ENCODE assay signal across 8 mouse cellular contexts in the genomic region with DNA sequence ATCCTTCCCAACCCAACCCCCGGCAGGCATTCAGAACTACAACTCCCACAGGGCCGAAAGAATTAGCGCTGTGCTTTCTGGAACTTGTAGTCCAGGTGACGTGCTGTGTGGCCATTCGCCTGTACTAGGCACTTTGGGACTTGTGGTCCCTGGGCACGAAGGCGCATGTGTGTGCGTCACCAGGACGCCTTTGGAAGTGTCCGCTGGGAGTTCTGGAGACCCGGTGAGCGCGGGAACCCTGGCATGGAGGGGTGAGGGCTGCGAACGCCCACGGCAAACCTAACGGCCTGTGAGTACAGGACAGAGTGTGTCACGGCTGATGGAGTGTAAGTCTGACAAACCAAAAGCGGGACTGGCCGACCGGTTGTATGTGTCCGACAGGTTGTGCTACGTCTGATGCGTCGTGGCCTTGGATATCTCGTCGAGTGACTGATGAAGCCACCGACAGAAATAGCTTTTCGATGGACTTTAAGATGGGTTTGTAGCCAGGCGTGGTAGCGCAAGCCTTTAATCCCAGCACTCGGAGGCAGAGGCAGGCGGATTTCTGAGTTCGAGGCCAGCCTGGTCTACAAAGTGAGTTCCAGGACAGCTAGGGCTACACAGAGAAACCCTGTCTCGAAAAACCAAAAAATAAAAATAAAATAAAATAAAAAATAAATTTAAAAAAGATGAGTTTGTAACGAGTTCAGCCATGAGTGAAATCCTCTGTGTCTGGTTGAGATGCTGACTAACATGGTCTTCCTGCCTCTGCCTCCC. TPM values are rescaled to one million over a fixed set of nuclear protein-coding genes. Genes with fewer than 3 reads are reported as not detected.
DNase-seq lines count a peak whose midpoint lies in the region; ATAC-seq lines count a peak whose summit lies in the region.

A gene (plus strand): TSS at position 161 of the 756 bp plus-strand sequence.

- H3K9ac ChIP-seq in hindbrain, embryonic 11.5 days (ENCODE audit: low read depth, low read length): peak within 1 kb of the TSS; percentile 46

- ATAC-seq in hindbrain, embryonic 11.5 days (ENCODE audit: low FRiP score): peak; percentile 99

- H3K4me3 ChIP-seq in hindbrain, embryonic 11.5 days (ENCODE audit: low read depth, low read length): peak within 1 kb of the TSS; percentile 56

- no peaks in the 10 kb centered on the region for H3K4me1 ChIP-seq in hindbrain, embryonic 11.5 days (replicated peaks; ENCODE audit: control insufficient read depth, insufficient read depth, low read length)

- H3K27ac ChIP-seq in hindbrain, embryonic 11.5 days (ENCODE audit: low read depth, low read length): no peak within 1 kb of the TSS

- peak; percentile 93 for DNase-seq in Muller cell, postnatal 12 days (ENCODE audit: inconsistent ontology term)
- DNase-seq in cerebellum, adult 9-11 months: peak; percentile 95
- DNase-seq in frontal cortex, adult 2 months (ENCODE audit: extremely low spot score in 1 of 2, low spot score in 1 of 2): peak; percentile 96 to 97
- peak; percentile 95 for DNase-seq in hindbrain, embryonic 11.5 days (ENCODE audit: low spot score)
- peak; percentile 91 for DNase-seq in layer of hippocampus, postnatal 10 days (ENCODE audit: low spot score in 2 of 2)
- peak; percentile 96 for DNase-seq in lung, postnatal 10 days
- peak; percentile 86 for DNase-seq in ovary, postnatal 36 days (ENCODE audit: low spot score)
- DNase-seq in thymus, postnatal 25 days: peak; percentile 79

- H3K4me2 ChIP-seq in hindbrain, embryonic 11.5 days (replicated peaks; ENCODE audit: low read depth, low read length): peak within 1 kb of the TSS; percentile 42

- H3K36me3 ChIP-seq in hindbrain, embryonic 11.5 days (ENCODE audit: control insufficient read depth, insufficient read depth, low read length): no peaks in the 10 kb centered on the region

- WGBS in hindbrain, embryonic 11.5 days: 7% methylated on average over 36 of the region's 36 CpGs

- no peaks in the 10 kb centered on the region for H3K27me3 ChIP-seq in hindbrain, embryonic 11.5 days (ENCODE audit: control insufficient read depth, insufficient read depth, low read length)

- H3K9me3 ChIP-seq in hindbrain, embryonic 11.5 days (ENCODE audit: control insufficient read depth, low read length): no peaks in the 10 kb centered on the region

RNA-seq across cellular contexts. Expression of the gene that starts here (rescaled TPM):
- polyA plus RNA-seq in frontal cortex, adult 2 months (2012; rRNA removed): 12.9 TPM in 2 replicates
- 19.1 and 19.9 TPM in 2 replicates for polyA plus RNA-seq in hindbrain, embryonic 11.5 days (2014; fragmentation: Nextera tagmentation; extraction: Ambion mirVana)
- 10 to 100 TPM; 12.1 to 13.1 TPM for total RNA-seq in layer of hippocampus, postnatal 10 days (2021)
